Mouse (Mus musculus): ENCODE data around the gene Sar1a.
A peak's percentile ranks its signal among the peaks of the same experiment; 100 is the strongest.

Gene Sar1a

DNA sequence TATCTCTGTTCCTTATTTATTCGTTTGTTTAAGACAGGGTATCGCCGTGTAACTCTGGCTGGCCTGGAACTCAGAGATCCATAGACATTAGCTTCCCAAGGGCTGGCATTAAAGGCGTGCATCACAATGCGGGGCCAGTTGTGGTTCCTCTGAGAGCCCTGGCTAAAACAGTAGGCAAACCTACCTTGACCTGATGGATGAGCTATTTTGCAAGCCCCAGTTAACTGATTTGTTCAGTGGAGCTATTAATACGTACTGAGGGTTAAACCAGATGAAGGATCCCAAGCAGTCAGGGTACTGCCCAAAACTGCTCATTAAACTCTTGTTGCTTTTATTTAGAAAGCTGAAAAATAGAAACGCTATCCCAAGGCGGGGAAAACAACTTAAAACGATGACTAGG, 554 bp upstream of the Sar1a start:
- no peak for DNase-seq (ENCODE audit: low spot score in 2 of 2)

DNA sequence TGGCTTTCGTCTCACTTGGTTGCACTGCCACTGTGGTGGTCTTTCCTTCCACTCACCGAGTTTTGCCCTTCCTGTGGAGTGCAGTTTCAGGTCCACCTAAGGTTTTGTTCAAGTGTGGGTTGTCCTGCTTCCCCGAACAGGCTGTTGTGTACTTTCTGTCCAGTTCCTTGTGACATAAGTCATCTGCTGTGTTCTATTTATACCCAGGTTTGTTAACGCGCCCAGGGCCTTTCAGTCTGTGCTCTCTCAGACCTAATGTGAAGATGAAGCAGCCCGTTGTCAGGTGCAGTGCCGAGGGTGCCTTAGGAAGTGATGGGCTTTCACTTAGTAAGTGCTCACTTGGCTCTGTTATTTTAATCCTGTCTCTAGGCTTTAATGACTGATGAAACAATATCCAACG, 9.3 kb downstream of the Sar1a start:
- peak in 1 of 2 experiments; percentile 44 for DNase-seq (ENCODE audit: low spot score in 2 of 2)

- DNase-seq (ENCODE audit: low spot score in 2 of 2): no peak
Observed at GRCm38 (mm10) chr10:61693563-61693962, 13.5 kb downstream of the Sar1a start.

- DNase-seq (ENCODE audit: low spot score in 2 of 2): peak; percentile 97
Observed at GRCm38 (mm10) chr10:61694870-61695670, 15.0 kb downstream of the Sar1a start, which contains the start of gene Tysnd1. Tysnd1 (plus strand) TSS chr10:61695514.

- no peak for DNase-seq (ENCODE audit: low spot score in 2 of 2)
Observed at GRCm38 (mm10) chr10:61695703-61696559, 15.8 kb downstream of the Sar1a start.

- no peak for DNase-seq (ENCODE audit: low spot score in 2 of 2)
Observed at GRCm38 (mm10) chr10:61696560-61696823, 16.4 kb downstream of the Sar1a start.

DNA sequence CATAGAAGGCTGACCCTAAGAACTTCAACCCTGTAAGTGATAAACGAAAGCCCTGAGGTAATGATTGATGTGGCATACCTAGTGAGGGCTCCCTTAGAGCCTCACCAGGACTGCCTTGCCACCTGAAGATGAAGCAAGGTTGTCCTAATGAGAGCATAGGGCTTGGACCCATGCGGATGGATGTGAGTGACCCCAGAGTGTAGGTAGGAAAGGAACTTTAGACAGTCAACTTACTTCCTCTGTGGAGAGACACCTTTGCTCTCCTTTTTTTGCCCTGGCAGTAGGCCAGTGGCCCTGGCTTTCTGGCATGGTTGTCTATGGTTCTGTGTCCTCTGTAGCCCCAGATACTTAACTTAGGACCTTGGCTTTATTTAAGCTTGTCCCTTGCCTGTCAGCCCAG, 16.9 kb downstream of the Sar1a start:
- no peak for DNase-seq (ENCODE audit: low spot score in 2 of 2)

- no peak for DNase-seq (ENCODE audit: low spot score in 2 of 2)
Observed at GRCm38 (mm10) chr10:61704663-61705062, 24.6 kb downstream of the Sar1a start.

DNA sequence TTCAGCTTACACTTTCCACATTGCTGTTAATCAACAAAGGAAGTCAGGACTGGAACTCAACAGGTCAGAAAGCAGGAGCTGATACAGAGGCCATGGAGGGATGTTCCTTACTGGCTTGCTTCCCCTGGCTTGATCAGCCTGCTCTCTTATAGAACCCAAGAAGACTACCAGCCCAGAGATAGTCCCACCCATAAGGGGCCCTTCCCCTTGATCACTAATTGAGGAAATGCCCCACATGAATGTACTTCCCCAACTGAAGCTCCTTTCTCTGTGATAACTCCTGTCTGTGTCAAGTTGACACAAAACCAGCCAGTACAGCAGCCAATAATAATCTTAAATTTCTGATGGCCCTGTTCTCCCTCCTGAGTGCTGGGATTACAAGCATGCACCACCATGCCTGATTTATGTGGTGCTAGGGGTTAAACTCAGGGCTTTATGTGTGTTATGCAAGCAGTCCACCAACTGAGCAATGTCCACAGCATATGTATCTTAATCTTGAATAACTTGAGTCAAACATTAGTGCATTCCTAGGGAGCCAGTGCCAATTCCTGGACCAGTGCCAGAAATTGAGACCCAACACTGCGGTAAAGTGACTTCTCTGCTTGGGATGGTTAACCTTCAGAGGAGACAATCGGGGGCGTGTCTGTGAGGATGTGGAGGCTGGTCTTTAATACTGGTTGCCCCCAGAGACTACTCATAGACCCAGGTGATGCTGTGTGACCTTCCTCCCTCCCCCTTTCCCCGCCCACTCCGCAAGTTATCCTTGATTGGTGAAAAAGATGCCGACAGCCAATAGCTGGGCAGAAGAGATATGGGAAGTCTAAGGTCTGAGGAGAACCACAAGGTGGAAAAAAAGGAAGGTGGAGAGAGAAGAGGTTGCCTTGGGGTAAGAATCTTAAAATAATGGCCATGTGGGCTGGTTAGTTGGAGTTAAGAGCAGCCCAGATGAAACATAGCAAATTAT, 26.6 kb downstream of the Sar1a start:
- DNase-seq (ENCODE audit: low spot score in 2 of 2): no peak

DNA sequence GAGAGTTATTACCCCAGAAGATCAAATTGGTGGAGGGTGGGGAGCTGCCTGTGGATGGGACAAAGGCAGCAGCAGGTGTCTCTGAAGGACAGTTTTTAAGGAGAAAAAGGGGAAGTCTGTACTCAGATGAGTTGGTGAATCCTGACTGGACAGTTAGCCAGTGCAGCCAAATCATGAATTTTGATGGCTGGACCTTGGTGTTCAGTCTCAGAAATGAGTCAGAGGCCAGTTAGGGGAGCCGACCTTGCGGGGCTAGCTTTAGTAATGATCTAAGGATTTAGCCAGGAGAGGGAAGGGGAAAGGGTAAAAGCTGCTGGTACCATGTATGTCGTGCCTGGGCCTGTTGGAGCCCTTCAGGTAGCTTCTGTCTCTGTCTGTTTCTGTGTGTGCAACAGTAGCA, 33.5 kb downstream of the Sar1a start:
- DNase-seq (ENCODE audit: low spot score in 2 of 2): no peak

GRCm38 (mm10) chr10:61714146-61714545, 34.0 kb downstream of the Sar1a start:
- no peak for DNase-seq (ENCODE audit: low spot score in 2 of 2)

DNA sequence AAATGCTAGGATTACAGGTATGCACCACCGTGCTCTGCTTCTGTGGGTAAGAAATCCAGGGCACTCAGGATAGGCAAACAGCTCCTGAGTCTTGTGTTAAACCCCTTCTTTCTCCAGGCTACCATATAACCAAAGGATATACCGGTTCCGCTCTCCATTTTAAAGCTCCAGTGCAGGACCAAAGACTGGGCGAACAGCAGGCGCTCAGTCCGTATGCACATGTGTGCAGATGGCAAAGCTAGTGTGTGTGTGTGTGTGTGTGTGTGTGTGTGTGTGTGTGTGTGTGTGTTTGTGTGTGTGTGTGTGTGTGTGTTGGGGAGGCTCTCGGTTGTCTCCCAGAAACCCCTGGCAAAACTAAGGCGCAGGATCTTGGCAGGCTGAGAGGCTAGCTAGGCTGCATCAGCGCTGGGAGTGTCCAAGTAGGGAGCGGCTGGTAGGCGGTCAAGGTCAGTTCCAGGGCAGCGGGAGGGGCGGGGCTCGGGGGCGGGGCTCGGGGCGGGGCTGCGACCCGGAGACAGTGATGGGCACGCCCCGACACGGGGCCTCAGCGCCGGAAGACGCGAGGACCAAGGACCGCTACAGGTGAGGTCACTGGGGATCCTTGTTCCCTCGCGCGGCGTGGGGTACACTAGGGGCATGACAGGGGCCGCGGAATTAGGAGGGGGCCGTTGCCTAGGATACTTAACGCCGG, 34.8 kb downstream of the Sar1a start, which contains the start of gene Aifm2:
TSS of gene Aifm2 (plus strand) at position 493 of the 691 bp plus-strand sequence.
- DNase-seq (ENCODE audit: low spot score in 2 of 2): peak; percentile 72 to 79

- DNase-seq (ENCODE audit: low spot score in 2 of 2): no peak
Observed at GRCm38 (mm10) chr10:61715462-61715837, 35.4 kb downstream of the Sar1a start.

DNA sequence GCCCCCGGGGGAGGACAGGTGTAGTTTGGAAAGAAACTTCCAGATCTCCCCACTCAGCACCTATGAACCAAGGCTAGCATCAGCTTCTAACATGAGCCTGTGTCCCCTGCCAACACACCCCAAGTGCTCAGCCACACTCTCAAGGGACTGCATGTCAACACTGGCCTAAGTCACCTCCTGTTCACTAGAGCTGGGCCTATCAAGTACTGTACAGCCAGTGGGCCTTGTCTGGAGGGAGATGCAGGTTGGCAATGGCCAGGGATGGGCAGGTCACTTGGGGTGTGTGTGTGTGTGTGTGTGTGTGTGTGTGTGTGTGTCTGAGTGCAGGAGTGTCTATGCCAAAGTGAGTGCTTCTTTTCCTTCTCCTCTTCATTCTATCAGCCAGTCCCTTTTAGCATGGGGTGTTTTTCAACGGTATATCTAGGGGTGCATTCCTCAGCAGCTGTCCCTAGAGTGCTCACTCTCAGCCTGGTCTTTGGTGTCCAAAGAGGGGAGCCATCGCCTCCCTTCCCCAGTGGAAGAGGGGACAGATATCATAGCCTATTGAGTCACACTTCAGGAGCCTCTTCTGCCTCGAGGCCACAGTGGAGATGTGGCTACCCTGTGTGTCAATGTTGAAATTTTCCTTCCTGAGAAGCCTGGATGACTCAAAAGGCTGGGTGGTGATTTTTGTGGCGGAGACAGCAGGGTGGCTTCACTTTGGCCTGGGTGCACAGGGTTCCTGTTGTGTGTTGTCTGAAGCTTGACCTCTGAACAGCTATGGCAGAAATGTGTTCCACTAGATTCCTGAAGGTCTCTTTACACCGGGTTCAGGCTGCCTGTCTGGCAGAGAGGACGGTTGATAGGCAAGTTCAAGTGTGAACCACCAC, 36.1 kb downstream of the Sar1a start:
- no peak for DNase-seq (ENCODE audit: low spot score in 2 of 2)

GRCm38 (mm10) chr10:61717406-61718296, 37.6 kb downstream of the Sar1a start:
- DNase-seq (ENCODE audit: low spot score in 2 of 2): no peak

DNA sequence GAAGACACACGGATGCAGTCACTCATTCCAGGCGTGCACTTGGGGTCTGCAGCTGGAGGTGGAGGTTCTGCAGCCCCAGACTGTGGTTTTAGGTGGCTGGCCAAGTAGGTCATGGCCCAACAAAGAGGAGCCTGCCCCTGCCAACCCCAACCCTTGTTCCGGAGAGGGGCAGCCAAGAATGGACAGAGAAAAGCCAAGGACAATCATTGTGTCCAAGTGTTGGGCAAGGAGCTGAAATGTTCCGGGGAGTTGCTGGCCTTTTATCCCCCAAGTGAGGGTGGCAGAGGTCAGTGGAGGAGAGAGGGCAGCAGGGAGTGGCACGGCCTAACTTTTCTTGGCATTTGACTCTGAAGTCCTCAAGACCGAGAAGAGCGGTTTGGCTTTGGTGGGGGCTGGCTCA, 40.2 kb downstream of the Sar1a start:
- no peak for DNase-seq (ENCODE audit: low spot score in 2 of 2)

GRCm38 (mm10) chr10:61722215-61722614, 42.1 kb downstream of the Sar1a start:
- DNase-seq (ENCODE audit: low spot score in 2 of 2): no peak

DNA sequence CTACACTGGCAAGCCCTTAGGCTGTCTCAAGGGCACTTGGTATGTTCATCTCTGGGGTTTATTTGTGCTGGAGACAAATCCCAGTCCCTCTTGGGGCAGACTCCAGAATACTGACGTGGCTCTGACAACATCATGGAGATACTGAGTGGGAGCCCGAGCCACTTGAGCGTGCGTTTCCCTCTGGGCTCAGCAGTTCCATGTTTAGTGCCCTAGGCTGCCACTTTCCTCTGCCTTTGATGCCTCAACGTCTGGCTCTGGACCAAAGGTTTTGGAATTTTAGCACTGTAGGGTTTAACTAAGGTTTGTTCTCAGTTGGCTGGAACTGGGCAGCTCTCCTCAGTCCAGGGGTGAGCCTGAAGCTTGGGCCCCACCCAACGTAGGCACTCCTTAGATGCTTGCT, 43.2 kb downstream of the Sar1a start:
- DNase-seq (ENCODE audit: low spot score in 2 of 2): no peak

DNA sequence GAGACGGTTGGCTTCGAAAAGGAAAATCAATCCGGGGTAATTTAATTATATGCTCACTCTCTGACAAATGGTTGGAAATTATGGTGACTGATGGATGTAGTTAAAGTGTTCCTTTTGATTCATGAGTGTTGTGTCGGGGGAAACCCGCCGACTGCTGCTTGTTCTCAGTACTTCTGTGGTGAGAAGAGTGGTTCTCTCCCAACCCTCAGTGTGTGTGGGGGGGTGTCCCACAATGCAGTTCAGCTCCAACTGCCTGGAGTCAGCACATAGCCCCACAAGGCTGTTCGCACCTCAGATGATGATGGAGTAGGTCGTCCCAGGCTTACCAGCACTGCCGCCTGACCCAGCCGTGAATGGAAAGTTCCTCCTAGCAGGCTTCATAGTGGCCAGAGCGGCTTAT, 49.1 kb downstream of the Sar1a start:
- no peak for DNase-seq (ENCODE audit: low spot score in 2 of 2)
